Mouse (Mus musculus) limb, embryonic 14.5 days (tissue): Measurements from ENCODE around the gene Fanci. TPM values are rescaled to one million over a fixed set of nuclear protein-coding genes. Genes with fewer than 3 reads are reported as not detected.

Source experiments
- ATAC-seq: fragments of 200-750 bp; cut with Nextera tagmentation; 2 replicates; pipeline ENCODE4 v1.8.0; 2017; ENCODE audit warnings: low read depth, moderate number of reproducible peaks, moderate TSS enrichment; ENCODE audit not compliant: low FRiP score
- DNase-seq: peaks from one replicate; pipeline ENCODE4 v3.0.0-alpha.2; 2015; ENCODE audit warnings: low spot score
- H3K27ac ChIP-seq: fragments of 300-500 bp; sonication (generic); replicated peaks from 2 replicates; pipeline ENCODE4 v1.5.1; 2014; ENCODE audit warnings: low read depth, mild to moderate bottlenecking, low read length, moderate library complexity, mixed read lengths
- H3K27me3 ChIP-seq: fragments of 300-500 bp; sonication (generic); 2 replicates; pipeline ENCODE4 v1.6.1; 2014; ENCODE audit warnings: low read length, mixed read lengths; ENCODE audit not compliant: control insufficient read depth, insufficient read depth
- H3K36me3 ChIP-seq: fragments of 300-500 bp; sonication (generic); 2 replicates; pipeline ENCODE4 v1.6.1; 2014; ENCODE audit warnings: mild to moderate bottlenecking, low read length, moderate library complexity, mixed read lengths; ENCODE audit not compliant: control insufficient read depth, insufficient read depth
- H3K4me1 ChIP-seq: fragments of 300-500 bp; sonication (generic); 2 replicates; pipeline ENCODE4 v1.6.1; 2014; ENCODE audit warnings: antibody characterized with exemption, low read length, mixed read lengths; ENCODE audit not compliant: control insufficient read depth, insufficient read depth
- H3K4me2 ChIP-seq: fragments of 300-500 bp; sonication (generic); replicated peaks from 2 replicates; pipeline ENCODE4 v1.6.1; 2014; ENCODE audit warnings: low read depth, mild to moderate bottlenecking, low read length, moderate library complexity; ENCODE audit not compliant: severe bottlenecking
- H3K4me3 ChIP-seq: fragments of 300-500 bp; sonication (generic); replicated peaks from 2 replicates; pipeline ENCODE4 v1.5.1; 2014; ENCODE audit warnings: low read length
- H3K9ac ChIP-seq: fragments of 300-500 bp; sonication (generic); 2 replicates; pipeline ENCODE4 v1.6.1; 2014; ENCODE audit warnings: mild to moderate bottlenecking, low read depth, low read length, moderate library complexity; ENCODE audit not compliant: severe bottlenecking
- H3K9me3 ChIP-seq: fragments of 300-500 bp; sonication (generic); 2 replicates; pipeline ENCODE4 v1.6.1; 2016; ENCODE audit warnings: low read length; ENCODE audit not compliant: control insufficient read depth
- POLR2A ChIP-seq: fragments of 200-500 bp; IDR thresholded peaks from 2 replicates; pipeline ENCODE4 v1.8.0; 2012; ENCODE audit warnings: inconsistent platforms, mild to moderate bottlenecking, moderate library complexity, borderline replicate concordance; ENCODE audit not compliant: insufficient read depth, insufficient read length; ENCODE audit errors: extremely low read depth
- WGBS: fragments of 180-500 bp; shearing (Covaris S2); extraction: QIAGEN DNeasy Blood & Tissue Kit; methylation state at CpG from one replicate; pipeline ENCODE4 v1.1.7; 2014; 5-methylcytosine and 5-hydroxymethylcytosine counted together
- polyA plus RNA-seq, 2 experiments: library from polyadenylated mRNA; depleted of rRNA in 1 of 2; stranded (reverse) in 1 of 2; unstranded in 1 of 2; fragments of >200 nt; fragmentation: Nextera tagmentation in 1 of 2; extraction: Ambion mirVana in 1 of 2; gene quantifications; 2 replicates each; pipeline versions ENCODE4 v1.2.1 to v1.2.3; 2012 to 2014

Fanci gene
- polyA plus RNA-seq, 2 experiments: 6.8 TPM

DNA sequence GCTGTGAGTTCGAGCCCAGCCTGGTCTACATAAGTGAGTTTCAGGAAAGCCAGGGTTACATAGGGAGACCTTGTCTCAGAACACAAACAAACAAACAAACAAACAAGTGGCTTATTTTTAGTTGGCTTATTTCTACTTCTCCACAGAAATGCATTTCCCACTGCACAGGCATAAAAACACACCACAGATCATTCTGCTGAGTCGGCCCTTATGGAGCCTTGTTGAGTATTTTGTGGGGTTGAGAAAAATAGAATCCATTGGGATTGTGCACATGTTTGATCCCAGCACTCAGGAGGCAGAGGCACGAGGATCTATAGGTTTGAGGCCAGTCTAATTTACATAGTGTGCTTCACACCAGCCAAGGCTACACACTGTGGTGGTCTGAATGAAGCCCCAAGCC is 8.6 kb downstream of the Fanci start:
- no peak for TF ChIP-seq POLR2A
- H3K9ac ChIP-seq: no peak overlapping the region
- ATAC-seq (no peak), DNase-seq (no peak)
- H3K4me2 ChIP-seq: no peak overlapping the region
- H3K36me3 ChIP-seq: no peaks in the 10 kb centered on the region
- no peaks in the 10 kb centered on the region for H3K27me3 ChIP-seq
- H3K27ac ChIP-seq: no peak overlapping the region
- no peak overlapping the region for H3K4me3 ChIP-seq
- no peaks in the 10 kb centered on the region for H3K9me3 ChIP-seq
- H3K4me1 ChIP-seq: no peaks in the 10 kb centered on the region
- WGBS: 87% methylated on average over 3 of the region's 3 CpGs

DNA sequence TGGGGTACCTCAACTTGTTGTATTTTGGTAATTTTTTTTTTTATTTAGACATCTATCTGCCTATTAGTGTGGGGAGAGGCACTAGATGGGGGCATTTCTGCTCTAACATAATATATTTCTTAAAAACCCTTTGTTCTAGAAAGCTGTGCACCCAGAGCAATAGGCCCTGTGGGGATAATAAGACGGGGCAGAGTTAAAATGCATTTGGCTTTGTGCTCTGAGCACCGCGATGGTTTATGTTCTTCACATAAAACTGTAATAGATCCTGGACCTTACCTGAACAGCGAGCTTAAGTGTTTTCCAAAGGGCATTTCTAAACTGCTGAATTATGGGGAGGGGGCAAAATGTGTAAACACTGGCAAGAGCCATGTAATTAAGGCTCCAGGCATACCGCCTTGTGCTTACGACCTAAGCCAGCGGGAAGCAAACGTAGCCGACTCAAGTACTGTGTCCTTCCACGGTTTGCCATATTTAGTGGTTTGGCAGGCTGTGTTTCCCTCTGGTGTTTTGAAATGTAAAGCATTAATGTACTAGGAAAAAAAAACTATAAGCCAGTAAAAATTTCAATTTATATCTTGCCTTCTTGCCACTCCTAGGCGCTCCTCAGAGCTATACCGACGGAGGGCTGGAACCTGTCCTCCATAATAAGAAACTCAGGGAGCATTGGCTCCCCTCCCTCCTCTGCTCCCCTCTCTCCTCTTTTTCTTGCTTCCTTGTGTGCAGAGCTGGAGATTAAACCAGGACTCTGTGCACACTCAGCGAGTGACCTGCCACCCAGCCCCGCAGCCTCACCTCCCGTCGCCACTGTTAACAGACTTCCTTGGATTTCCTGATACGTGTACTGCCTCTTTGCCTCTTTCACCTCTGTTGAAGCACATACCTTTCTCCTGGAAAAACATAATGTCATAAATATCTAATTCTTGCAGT is 23.0 kb downstream of the Fanci start:
- H3K36me3 ChIP-seq: no peaks in the 10 kb centered on the region
- H3K4me3 ChIP-seq: no peak overlapping the region
- no peak overlapping the region for H3K9ac ChIP-seq
- no peaks in the 10 kb centered on the region for H3K9me3 ChIP-seq
- no peak for TF ChIP-seq POLR2A
- WGBS: 24% methylated on average over 18 of the region's 18 CpGs
- H3K27ac ChIP-seq: peak overlapping the region; percentile 27
- ATAC-seq (peak; percentile 53), DNase-seq (peak; percentile 13)
- no peaks in the 10 kb centered on the region for H3K4me1 ChIP-seq
- peak overlapping the region; percentile 32 for H3K4me2 ChIP-seq
- no peaks in the 10 kb centered on the region for H3K27me3 ChIP-seq

GRCm38 (mm10) chr7:79419950-79420349 is 28.2 kb downstream of the Fanci start:
- DNase-seq (no peak), ATAC-seq (no peak)
- TF ChIP-seq POLR2A: no peak
- no peaks in the 10 kb centered on the region for H3K9me3 ChIP-seq
- H3K36me3 ChIP-seq: 0 out of 2 replicates have a peak, but pooled peaks cover 2% of the 10 kb centered on the region
- H3K27ac ChIP-seq: no peak overlapping the region
- H3K27me3 ChIP-seq: no peaks in the 10 kb centered on the region
- no peak overlapping the region for H3K4me2 ChIP-seq
- no peak overlapping the region for H3K4me3 ChIP-seq
- H3K4me1 ChIP-seq: no peaks in the 10 kb centered on the region
- 88% methylated on average over 7 of the region's 7 CpGs for WGBS
- no peak overlapping the region for H3K9ac ChIP-seq

GRCm38 (mm10) chr7:79422876-79423275 is 31.1 kb downstream of the Fanci start:
- WGBS: 93% methylated on average over 10 of the region's 10 CpGs
- DNase-seq (no peak), ATAC-seq (no peak)
- no peaks in the 10 kb centered on the region for H3K27me3 ChIP-seq
- no peaks in the 10 kb centered on the region for H3K4me1 ChIP-seq
- H3K27ac ChIP-seq: no peak overlapping the region
- TF ChIP-seq POLR2A: no peak
- H3K4me3 ChIP-seq: no peak overlapping the region
- 0 out of 2 replicates have a peak, but pooled peaks cover 3% of the 10 kb centered on the region for H3K36me3 ChIP-seq
- no peak overlapping the region for H3K4me2 ChIP-seq
- no peak overlapping the region for H3K9ac ChIP-seq
- H3K9me3 ChIP-seq: no peaks in the 10 kb centered on the region

DNA sequence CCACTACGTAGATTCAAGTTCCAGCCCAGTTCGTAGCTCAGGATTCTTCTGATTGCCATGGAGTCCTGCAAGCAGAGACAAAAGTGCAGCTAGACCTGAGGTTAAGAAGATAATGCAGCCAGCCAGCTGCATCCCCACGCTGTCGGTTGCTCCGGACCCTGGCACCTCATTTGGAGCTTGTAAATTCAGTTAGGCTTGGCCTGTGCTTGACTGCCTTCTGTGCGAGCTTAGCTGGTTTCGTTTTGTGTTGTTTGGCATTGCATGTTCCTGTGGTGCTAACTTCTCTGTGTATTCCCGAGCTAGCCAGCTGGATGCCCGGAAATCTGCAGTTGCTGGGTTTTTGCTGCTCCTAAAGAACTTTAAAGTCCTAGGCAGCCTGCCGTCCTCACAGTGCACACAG is 34.1 kb downstream of the Fanci start:
- Histone ChIP-seq H3K9ac (peak overlapping the region; percentile 12; the same call in 1 of the 2 replicates), H3K4me1 (no peaks in the 10 kb centered on the region), H3K4me3 (no peak overlapping the region), H3K36me3 (0 out of 2 replicates have a peak, but pooled peaks cover 3% of the 10 kb centered on the region), H3K27ac (no peak overlapping the region; the same call in 1 of the 2 replicates), H3K4me2 (no peak overlapping the region), H3K9me3 (no peaks in the 10 kb centered on the region), H3K27me3 (no peaks in the 10 kb centered on the region)
- DNase-seq (no peak), ATAC-seq (no peak)
- TF ChIP-seq POLR2A: no peak
- 70% methylated on average over 10 of the region's 10 CpGs for WGBS
